Mouse (Mus musculus) right cerebral cortex, postnatal 25 days (tissue): Measurements from ENCODE around the gene Adam12.
A peak's percentile ranks its signal among the peaks of the same experiment; 100 is the strongest.

Source experiments
- DNase-seq: peaks from one replicate; pipeline ENCODE4 v3.0.0; 2022

Adam12 gene

DNA sequence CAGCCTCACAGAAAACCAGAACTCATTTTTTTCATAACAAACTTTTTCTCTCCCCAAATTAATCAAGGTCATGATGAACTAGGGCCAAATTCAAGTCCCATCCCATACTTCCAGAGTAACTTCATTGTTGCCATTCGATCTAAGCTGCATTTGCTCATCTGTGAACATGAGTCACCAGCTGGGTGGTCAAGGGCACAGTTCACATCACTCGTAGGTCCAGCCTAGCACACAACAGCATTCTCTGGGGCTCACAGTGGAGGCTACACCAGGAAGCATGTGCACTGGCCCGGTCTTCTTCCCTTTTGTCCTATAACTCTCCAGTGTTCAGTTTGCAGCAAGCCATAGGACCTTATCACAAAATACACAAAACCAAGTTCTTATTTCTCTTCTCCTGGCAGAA lies 84.4 kb downstream of the Adam12 start:
- DNase-seq, result no peak

DNA sequence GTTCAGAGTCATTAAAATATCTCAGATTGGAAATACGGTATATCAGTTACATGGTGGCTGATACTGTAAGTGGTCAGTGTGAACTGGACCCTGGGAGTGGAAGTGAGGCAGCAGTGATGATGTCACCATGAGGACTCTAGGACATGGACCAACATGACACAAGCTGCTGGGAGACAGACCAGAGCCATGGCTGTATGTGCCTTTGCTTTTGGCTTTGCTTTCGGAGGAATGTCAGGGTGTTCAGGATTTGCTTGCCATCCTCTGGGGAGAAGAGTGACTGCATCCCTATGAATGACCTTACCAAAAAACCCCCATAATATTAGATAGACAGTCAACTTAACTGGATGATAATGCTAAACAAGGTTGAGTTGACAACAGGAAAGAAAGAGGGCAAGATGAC lies 85.1 kb downstream of the Adam12 start:
- no peak for DNase-seq

DNA sequence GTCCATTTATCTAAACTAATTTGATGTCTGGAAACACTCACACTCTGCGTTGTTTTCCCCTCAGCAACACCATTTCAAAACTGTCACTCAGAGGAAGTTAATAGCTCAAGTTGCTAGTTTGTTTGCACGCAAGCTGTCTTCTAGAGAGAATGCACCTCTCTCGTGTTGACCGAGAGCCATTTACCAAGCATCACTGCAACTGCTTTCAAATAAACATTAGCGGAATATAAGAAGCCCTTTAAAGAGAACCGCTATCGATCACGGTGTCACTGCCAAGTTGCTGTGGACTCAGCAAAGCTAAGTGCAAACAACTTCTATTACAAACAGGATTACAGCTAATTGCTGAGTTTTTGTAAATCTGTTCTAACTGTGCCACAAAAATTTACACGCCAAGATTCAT lies 87.8 kb downstream of the Adam12 start:
- DNase-seq, result no peak

DNA sequence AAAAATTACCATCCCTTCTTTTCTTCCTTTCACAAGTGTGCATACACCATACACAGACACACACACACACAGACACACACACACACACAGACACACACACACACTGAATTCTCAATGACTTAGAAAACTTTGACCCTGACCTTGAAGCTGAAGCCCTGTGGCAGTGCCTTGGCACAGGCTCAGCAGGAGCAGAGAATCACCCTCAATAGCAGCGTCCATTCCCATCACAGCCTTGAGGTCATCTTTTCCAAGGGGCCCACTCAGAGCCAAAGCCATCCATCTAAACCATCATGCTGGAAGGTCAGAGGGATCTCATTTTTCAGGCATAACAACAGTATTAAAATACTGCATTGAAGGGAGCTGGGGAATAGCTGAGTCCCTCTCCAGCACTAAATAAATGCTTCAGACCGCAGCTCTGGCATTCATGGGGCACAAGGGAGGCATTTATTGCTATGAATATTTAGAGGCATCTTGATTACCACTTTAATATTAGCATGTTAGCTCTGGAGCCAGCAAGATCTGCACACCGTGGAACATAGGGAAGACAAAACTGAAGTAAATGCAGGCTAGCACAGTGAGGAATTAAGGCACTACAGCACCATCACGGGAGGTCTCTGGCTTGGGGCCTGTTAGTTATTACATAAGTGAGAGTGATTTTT lies 92.5 kb downstream of the Adam12 start:
- DNase-seq, result no peak

DNA sequence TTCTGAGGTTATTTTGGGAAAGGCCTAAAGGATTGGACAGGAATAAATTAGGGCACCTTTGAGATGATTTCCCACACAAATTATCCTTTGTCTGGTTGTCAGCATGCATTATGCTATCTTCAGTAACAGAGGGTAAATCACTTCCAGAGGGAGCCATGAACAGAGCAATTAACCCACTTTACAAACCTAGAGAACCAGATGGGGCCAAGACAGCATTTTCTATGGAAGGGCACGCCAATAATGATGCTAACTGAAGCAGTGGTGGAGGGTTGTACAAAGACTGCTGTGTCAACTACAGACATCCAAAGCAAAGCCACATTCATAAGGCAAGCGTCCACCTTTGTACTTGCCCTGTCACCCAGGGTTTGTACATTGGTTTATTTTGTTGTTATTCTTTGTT lies 99.6 kb downstream of the Adam12 start:
- no peak for DNase-seq

DNA sequence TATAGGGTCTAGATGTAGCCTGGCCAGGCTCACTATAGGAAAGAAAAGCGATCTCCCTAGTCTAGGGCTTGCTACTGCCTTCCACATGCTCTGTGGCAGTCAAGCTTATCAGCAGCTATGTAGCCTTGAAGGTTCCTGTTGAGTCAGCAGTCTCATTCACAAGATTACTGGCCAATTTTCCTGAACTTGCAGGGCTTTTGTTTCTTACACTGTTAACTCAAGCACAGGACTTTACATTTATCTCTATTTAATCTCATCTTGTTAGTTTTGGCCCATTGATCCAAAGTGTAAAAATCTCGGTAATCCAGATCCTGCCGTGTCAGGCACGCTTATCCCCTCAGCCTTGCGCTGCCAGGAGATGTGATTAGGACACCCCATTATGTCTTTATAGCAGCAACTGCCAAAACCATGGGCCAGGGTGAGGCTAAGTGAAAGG lies 103.8 kb downstream of the Adam12 start:
- no peak for DNase-seq

DNA sequence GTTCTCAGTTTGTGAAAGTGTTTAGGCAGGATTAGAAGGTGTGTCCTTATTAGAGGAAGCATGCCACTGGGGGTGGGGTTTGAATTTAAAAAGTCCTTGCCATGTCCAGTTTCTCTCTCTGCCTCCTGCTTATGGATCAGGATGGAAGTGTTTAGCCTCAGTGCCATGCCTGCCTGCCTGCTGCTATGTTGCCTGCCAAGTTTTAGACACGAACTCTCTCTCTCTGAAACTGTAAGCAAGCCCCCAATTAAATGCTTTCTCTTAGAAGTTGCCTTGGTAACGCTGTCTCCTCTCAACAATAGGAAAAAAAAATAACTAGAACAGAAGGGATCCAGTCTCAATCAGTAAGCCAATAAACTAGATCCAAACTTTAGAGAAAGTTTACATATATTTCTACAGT lies 110.5 kb downstream of the Adam12 start:
- DNase-seq, result no peak

DNA sequence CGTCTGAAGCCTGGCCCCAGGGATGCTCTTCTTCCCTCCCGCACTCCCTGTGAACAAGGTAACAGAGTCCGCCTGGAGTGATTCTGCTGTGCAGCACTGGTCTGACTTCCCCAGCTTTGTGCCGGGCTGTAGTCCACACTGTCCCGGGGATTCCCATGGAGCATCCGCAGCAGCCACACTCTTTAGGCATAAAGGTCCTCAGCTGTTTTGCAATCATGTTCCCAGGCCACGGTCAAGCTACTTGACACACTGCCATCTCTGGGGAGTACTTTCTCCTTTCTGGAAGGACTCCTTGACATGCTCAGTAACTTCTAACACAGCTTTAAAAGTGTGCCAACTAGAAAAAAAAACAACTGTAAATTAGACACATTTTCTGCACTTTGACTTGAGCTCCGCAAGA lies 116.5 kb downstream of the Adam12 start:
- DNase-seq, result no peak

DNA sequence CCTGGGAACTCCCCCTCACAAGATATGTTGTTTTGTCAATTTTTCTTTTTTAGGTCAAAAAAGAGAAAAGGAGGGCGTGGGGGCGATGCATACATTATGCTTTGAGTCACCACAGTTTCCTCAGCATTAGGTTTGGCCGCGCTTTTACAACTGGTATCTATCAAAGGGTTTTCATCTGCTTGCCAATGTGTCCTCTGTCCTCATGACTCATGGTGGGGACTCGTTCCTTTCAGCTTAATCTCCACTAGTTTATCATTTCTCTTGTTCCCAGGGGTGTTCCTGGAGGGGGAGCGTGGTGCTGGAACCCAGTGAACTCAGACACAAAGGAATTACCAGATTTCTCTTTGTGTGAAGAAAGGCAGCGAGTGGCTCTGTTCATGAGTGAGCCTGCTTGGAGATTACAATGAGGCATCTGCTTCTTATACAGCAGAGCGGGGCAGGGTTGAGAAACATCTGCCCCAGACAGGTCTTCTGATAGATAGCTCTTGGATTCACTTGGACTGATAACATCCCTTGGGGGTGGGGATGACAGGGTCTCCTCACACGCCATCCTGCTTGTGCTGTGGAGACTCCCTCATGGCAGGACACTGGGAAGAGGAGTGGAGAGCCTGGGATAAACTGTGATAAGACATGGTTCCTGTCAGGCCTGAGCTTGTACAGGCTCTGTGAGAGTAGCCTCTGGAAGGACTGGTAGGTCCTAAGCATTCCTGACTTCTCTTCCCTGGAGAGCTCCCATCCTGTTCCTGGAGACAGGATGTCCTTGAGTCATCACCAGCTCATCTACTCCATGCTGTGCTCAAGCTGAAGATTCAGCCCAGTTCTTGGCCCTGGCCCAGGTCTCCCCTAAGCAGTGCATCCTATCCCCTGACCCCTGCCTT lies 117.4 kb downstream of the Adam12 start:
- peak; percentile 16 for DNase-seq

DNA sequence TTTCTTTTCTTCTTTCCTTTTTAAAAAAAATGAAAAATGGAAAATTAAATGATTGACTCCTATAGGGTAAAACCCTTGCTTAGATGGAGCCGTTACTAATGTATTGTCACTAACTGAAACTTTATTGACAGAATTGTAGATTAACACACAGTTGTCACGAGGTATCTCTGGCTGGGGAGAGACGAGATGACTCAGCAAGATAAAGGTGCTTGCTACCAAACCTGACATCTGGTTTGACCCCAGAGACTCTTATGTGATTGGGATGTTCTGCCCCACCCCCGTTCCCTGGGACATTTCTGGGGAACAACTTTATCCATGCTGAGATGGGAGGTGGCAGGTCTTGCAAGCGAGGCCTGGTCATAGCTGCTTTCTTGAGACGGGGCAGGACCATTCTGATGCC lies 118.1 kb downstream of the Adam12 start:
- no peak for DNase-seq

DNA sequence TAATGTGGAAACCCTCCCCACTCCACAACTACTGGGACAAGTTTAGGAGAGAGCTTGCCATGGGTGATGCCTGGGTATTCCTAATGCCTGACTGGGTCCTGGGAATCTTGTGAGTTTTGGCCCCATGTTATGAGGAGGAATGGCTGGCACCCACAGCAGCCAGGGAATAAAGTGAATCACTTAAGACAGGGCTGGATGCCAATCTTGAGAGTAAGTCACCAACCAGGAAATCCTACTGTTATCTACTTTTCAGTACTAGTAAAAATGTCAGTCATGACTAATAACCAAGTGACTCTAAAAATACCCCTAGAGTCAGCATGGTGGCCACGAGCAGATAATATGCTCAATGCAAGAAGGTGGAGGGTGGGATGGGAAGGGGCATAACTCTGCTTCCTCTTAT lies 121.8 kb downstream of the Adam12 start:
- DNase-seq, result no peak

DNA sequence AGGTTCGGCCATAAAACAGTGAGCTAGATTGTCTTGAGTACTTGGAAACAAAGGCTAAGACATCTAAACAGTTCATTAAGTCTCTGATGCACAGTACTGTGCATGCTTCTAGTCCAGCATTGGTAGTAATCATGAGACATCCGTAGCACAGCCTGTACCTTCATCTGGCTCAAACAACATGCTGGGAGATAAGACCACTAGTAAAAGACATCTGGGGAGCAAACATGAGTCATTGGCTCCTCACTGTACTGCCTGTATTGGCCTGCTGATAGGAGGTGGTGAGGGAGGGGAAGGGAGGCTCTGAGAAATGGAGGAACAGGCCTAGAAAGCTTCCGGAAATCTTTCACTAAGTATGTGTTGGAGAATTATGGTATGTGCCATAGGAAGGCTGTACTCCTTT lies 124.1 kb downstream of the Adam12 start:
- DNase-seq, result no peak

DNA sequence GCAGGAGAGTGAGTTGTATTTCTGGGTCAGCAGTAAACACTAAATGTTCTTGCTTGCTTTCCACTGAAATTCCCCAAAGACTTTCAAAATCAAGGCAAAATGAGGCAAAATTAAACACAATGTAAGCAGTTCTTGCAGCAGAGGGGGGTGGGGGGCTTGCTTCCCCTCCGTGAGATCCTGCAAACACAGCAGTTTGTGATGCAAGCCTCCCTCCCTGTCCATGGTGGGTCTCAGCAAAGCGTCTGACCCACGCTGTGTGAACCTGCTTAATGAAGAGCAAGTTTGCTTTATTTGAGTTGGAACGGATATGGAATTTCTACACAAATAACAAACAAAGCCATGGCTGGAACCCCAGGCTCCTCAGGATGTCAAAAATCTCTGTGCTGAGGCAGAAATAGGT lies 132.9 kb downstream of the Adam12 start:
- no peak for DNase-seq

DNA sequence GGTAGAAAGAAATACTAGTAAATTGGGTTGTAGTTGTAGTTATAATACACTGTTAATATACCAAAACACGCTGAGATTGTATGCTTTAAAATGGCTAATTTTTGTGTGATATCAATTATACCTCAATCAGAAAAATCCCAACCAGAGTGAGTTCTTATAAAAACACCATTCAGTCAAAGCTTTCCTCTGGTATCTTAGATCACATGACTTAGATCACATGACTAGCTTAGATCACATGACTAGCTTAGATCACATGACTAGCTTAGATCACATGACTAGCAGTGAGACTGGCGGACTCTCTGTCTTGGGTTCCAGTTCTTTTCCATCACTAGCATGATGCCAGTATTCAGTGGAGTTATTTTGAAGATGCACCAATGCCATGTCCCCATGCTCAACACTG lies 134.1 kb downstream of the Adam12 start:
- no peak for DNase-seq

DNA sequence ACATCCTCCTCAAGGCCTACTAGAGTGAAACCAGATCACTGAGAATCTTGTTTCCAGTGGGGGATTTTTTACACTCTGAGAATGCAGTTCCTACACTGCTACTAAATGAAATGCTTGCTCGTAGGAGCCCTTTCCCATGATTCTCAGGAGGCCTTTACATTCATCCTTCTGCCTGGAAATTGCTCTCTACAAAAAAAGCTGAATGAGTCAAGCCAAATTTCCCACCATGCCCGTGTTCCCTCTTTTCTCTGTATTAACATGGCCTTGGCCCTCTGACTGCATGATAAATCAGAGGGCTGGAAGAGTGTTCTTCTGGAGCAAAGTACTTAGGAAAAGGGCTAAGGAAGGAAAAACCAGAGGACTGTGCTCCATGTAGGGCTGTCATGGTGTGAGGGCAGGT lies 138.1 kb downstream of the Adam12 start:
- DNase-seq, result no peak

DNA sequence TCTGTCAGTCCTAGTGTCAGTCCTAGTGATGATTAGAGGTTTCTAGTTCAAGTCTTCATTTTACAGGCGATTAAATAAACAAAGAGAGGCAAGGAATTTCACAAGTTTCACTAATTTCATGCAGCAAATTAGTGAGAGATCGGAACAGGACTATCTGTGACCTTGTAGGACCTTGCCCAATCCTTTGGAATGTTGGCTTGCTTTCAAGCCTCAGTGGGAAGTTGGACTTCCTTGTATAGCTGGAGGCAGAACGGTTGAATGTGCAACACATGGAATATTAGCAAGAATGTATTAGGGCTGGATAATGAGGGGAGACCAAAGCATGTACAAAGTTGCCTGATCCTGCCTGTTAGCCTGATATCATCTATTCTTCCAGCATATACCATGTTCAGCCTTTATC lies 141.2 kb downstream of the Adam12 start:
- no peak for DNase-seq

DNA sequence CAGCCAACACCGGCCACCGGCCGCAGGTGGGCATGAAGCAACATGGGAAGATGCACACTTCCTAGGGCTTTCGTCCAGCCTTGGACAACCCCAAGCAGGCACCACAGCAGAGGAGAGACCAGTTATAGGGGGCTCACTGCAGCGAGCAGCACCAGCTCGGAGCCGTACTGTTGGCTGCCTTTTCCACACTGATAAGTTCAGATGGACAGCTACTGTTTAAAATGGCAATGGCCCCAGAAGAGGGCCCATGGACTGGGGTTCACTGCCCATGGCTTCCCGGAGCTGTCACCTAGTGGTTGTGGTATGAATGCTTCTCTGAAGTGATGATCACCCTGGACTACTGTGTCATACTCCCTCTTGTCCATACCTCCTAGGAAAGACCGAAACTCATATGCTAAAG lies 141.7 kb downstream of the Adam12 start:
- no peak for DNase-seq

DNA sequence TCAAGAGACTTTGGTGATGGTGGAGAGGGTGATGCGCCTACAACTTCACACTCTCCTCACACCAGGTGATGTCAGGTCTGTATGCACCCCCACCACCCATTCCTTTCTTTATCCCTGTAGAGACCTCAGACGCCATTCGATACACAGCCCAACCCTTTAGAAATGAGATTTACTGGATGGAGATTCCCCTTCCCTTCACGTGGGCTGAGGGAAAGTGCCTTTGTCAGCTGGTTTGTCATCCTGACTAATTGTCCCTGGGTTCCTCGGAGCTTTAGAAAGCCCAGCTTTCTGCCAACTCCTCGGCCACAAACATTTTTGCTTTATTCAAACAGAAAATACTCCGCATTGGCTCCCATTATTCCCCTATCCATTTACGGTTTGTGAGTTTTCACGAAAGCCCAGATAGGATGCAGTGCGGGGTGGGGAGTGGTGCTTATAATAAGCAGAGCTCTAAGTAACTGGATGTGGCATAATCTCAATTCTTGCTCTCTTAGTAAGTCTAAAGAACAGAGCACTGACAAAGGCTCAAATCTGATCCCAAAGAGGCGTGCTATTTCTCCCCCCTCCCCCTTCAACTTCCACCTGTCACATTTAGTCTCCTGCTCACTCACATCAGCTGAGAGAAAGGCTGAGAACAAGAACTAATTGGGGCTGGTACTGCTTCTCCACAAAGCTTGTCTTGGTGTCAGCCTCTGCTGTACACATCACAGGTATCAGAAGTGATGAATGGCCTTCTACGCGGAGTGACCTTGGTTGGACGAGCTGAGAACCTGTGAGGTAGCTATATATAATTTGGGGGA lies 143.2 kb downstream of the Adam12 start:
- DNase-seq, result no peak

DNA sequence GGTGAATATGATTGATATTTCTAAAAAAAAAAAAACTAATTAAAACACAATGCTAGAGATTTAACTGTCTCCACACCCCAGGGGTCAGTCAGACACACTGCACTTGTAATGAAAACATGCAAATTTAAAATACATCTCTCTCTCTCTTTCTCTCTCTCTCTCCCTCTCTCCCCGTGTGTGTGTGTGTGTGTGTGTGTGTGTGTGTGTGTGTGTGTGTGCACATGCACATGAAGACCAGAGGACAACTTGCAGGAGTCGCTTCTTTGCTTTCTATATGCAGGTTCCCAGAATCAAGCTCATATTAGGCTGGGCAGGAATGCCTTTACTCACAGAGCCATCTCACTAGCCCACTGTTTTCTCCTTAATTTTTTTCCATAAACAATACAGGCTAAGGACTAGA lies 146.6 kb downstream of the Adam12 start:
- DNase-seq, result no peak

DNA sequence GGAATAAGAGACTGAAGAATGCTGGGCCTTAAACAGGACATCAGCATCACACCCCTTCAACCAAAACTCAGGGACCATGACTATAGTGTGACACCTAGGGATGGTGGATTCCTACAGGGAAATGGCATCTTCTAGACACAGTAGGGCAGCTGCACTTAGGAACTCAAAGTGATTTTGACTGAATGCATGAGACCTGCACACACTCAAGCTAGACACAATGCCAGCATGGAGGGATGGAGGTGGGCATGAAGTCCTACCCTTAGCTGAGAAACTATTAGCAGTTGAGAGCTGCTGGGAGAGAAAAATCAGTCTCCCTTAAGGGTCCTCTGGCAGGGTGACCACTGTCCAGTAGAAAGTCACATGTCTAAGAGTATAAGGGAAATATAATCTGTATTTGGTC lies 147.0 kb downstream of the Adam12 start:
- no peak for DNase-seq

DNA sequence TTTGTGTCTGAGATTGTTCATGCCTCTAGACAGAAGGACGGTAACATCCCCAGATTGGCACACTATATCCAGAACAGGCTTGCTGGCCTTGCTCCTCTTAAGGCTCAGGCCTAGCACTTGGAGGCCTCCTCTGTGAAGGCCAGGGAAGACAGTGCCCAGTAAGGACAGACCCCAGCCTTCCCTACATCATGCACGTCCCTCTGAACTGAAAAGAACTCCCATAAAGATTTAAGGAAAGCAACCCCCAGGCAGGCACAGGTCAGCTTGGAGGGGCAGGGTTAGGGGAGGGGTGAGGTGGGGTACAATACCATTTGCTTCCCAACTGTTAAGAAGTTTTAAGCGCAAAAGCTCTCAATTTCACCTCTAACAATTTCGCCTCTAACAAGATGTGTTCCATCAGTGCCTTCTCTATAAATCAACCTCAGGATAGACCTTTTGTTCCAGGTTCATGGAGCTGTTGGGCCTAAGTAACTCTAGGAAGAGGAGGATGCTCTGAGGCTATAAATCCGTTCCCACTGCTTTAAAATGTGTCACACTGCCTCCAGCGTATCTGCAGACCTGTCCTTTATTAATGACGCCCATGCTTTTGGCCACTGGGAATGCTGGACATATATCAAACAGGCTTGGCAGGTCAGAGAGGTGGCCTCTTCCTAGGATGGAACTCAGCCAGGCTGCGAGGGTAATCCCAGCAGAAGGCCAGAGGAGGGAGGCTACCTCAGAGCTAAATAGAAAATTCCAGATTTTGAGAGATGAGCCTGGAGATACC lies 150.5 kb downstream of the Adam12 start:
- no peak for DNase-seq

DNA sequence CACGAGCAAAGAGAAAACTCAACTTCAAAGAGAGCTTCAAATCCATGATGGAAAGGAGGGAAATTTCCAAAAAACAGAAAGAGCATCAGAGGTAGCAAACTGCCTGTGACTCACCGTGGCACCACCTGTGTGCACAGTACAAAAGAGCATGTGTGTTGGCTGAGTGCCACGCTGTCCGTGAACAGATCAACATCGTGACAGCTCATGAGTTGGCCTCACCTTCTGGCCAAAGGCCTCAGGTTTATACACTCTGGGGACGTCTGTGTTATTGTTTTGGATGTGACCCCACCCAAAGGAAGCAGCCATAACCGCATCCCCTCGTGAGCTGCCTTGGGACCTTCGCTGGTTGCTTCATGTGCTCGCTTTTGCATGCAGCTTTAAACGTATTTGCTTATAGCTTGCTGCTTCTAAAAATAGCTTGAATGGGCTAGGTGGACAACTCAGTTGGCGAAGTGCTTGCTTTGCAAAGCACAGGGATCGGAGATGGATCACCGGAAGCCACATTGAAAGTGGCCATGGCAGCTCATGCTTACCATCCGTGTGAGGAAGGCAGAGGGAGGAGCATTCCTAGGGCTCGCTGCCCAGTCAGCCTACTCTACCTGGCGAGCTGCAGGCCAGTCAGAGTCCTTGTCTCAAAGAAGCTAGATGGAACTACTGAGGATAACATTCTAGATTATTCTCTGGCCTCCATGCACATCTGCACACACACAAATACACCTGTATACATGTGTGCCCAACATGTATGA lies 151.8 kb downstream of the Adam12 start:
- no peak for DNase-seq
